In genomic region chr6:113639201-113639600, GRCm38 (mm10) we compare ENCODE assay signal across 12 mouse cellular contexts. TPM values are rescaled to one million over a fixed set of nuclear protein-coding genes. Genes with fewer than 3 reads are reported as not detected.
A peak's percentile ranks its signal among the peaks of the same experiment; 100 is the strongest.
DNase-seq lines count a peak whose midpoint lies in the region; ATAC-seq and TF ChIP-seq lines count a peak whose summit lies in the region.
"Had no signal": no experiment of that assay in that cellular context is flagged by ENCODE, and none has a peak within 500 bp of the region (broad histone marks: within the 10 kb centered on the region; RNA-seq: fewer than 3 reads in every experiment).

No protein-coding gene starts in this region.

- H3K4me2 ChIP-seq in heart, embryonic 13.5 days: peak overlapping the region; percentile 83; the same call in 1 of the 2 replicates
- no peak overlapping the region for H3K4me2 ChIP-seq in heart, embryonic 11.5 days
- H3K4me2 ChIP-seq in liver, embryonic 12.5 days: peak overlapping the region; percentile 80

- no peaks in the 10 kb centered on the region for H3K9me3 ChIP-seq in heart, embryonic 13.5 days
- no peaks in the 10 kb centered on the region for H3K9me3 ChIP-seq in heart, embryonic 11.5 days (replicated peaks; ENCODE audit: control insufficient read depth, low read length)
- H3K9me3 ChIP-seq in liver, embryonic 12.5 days (replicated peaks): no peaks in the 10 kb centered on the region
- no peaks in the 10 kb centered on the region for H3K9me3 ChIP-seq in forebrain, embryonic 10.5 days

- H3K9ac ChIP-seq in heart, embryonic 13.5 days: no peak overlapping the region
- no peak overlapping the region for H3K9ac ChIP-seq in heart, embryonic 11.5 days (ENCODE audit: low read depth, low read length)
- H3K9ac ChIP-seq in liver, embryonic 12.5 days: peak overlapping the region; percentile 79; the same call in 1 of the 2 replicates

- no peak for DNase-seq in spleen, adult 2 months (ENCODE audit: low read depth in 1 of 2, low spot score in 2 of 2)
- no peak for DNase-seq in spleen, adult 18-20 months
- DNase-seq in forebrain, embryonic 10.5 days (ENCODE audit: extremely low spot score, low spot score): no peak
- DNase-seq in cerebellum, postnatal 14 days: no peak
- no peak for DNase-seq in lung, adult 2 months
- DNase-seq: cerebellum, postnatal 25 days; heart, postnatal 4 days; lung, postnatal 4 days had no signal

- 69% methylated on average over 4 of the region's 4 CpGs for WGBS in heart, embryonic 13.5 days
- 75% methylated on average over 4 of the region's 4 CpGs for WGBS in heart, embryonic 11.5 days (ENCODE audit: insufficient replicate concordance)
- 83% methylated on average over 4 of the region's 4 CpGs for WGBS in spleen, adult 2 months
- 79% methylated on average over 4 of the region's 4 CpGs for WGBS in liver, embryonic 12.5 days (ENCODE audit: insufficient replicate concordance)
- 87% methylated on average over 4 of the region's 4 CpGs for WGBS in forebrain, embryonic 10.5 days
- 73% methylated on average over 4 of the region's 4 CpGs for WGBS in lung, adult 2 months

- TF ChIP-seq CTCF in spleen, adult 2 months (IDR thresholded peaks at IDR 0.05; ENCODE audit: extremely low read depth, insufficient read depth, insufficient read length, insufficient replicate concordance): no peak
- TF ChIP-seq CTCF in lung, adult 2 months (IDR thresholded peaks at IDR 0.05; ENCODE audit: insufficient read depth, low read length): no peak

- no peaks in the 10 kb centered on the region for H3K36me3 ChIP-seq in heart, embryonic 13.5 days
- H3K36me3 ChIP-seq in heart, embryonic 11.5 days (ENCODE audit: control insufficient read depth, insufficient read depth, low read length): no peaks in the 10 kb centered on the region
- H3K36me3 ChIP-seq in spleen, adult 2 months (ENCODE audit: control insufficient read depth, insufficient read depth, low read length): no peaks in the 10 kb centered on the region
- no peaks in the 10 kb centered on the region for H3K36me3 ChIP-seq in liver, embryonic 12.5 days
- H3K36me3 ChIP-seq in forebrain, embryonic 10.5 days (replicated peaks): peaks cover 1% of the 10 kb centered on the region; the same call in 1 of the 2 replicates

- no peaks in the 10 kb centered on the region for H3K27me3 ChIP-seq in heart, embryonic 13.5 days (replicated peaks)
- H3K27me3 ChIP-seq in heart, embryonic 11.5 days (ENCODE audit: control insufficient read depth, insufficient read depth, low read length): no peaks in the 10 kb centered on the region
- no peaks in the 10 kb centered on the region for H3K27me3 ChIP-seq in spleen, adult 2 months (ENCODE audit: control insufficient read depth, insufficient read depth, low read length)
- H3K27me3 ChIP-seq in liver, embryonic 12.5 days (replicated peaks): no peaks in the 10 kb centered on the region
- no peaks in the 10 kb centered on the region for H3K27me3 ChIP-seq in forebrain, embryonic 10.5 days (ENCODE audit: poor library complexity, severe bottlenecking)

- TF ChIP-seq POLR2A in spleen, adult 2 months (IDR thresholded peaks at IDR 0.05; ENCODE audit: low read depth, low read length): no peak
- no peak for TF ChIP-seq POLR2A in lung, adult 2 months (IDR thresholded peaks at IDR 0.05; ENCODE audit: borderline replicate concordance, extremely low read depth, low read depth, low read length)

- peak overlapping the region; percentile 69 for H3K4me3 ChIP-seq in heart, embryonic 13.5 days
- no peak overlapping the region for H3K4me3 ChIP-seq in heart, embryonic 11.5 days (ENCODE audit: low read depth, low read length)
- H3K4me3 ChIP-seq in spleen, adult 2 months (ENCODE audit: extremely low read depth, insufficient read depth, insufficient read length): peak overlapping the region; percentile 79; the same call in 1 of the 2 replicates
- H3K4me3 ChIP-seq in liver, embryonic 12.5 days: peak overlapping the region; percentile 63
- H3K4me3 ChIP-seq in forebrain, embryonic 10.5 days: no peak overlapping the region
- no peak overlapping the region for H3K4me3 ChIP-seq in lung, adult 2 months (replicated peaks; ENCODE audit: extremely low read depth, low read depth, low read length)

- no peak overlapping the region for H3K27ac ChIP-seq in heart, embryonic 13.5 days (replicated peaks)
- H3K27ac ChIP-seq in heart, embryonic 11.5 days (ENCODE audit: low read depth, low read length): no peak overlapping the region
- H3K27ac ChIP-seq in spleen, adult 2 months (ENCODE audit: insufficient read depth, low read length): no peak overlapping the region
- peak overlapping the region; percentile 76; the same call in 1 of the 2 replicates for H3K27ac ChIP-seq in liver, embryonic 12.5 days
- H3K27ac ChIP-seq in forebrain, embryonic 10.5 days: no peak overlapping the region

- no peak for ATAC-seq in heart, embryonic 13.5 days (ENCODE audit: extremely low read depth, insufficient number of reproducible peaks, low FRiP score, low TSS enrichment)
- no peak for ATAC-seq in heart, embryonic 11.5 days (replicated peaks; ENCODE audit: insufficient number of reproducible peaks, low FRiP score, low TSS enrichment)
- no peak for ATAC-seq in liver, embryonic 12.5 days

- H3K4me1 ChIP-seq in heart, embryonic 13.5 days: peaks cover 7% of the 10 kb centered on the region; the same call in 1 of the 2 replicates
- no peaks in the 10 kb centered on the region; the same call in 1 of the 2 replicates for H3K4me1 ChIP-seq in heart, embryonic 11.5 days (ENCODE audit: control insufficient read depth, insufficient read depth, low read length)
- peaks cover 4% of the 10 kb centered on the region; the same call in 1 of the 2 replicates for H3K4me1 ChIP-seq in spleen, adult 2 months (ENCODE audit: control insufficient read depth, insufficient read depth, insufficient read length)
- H3K4me1 ChIP-seq in liver, embryonic 12.5 days: peaks cover 45% of the 10 kb centered on the region
- H3K4me1 ChIP-seq in forebrain, embryonic 10.5 days: peaks cover 10% of the 10 kb centered on the region
- peaks cover 3% of the 10 kb centered on the region; the same call in 1 of the 2 replicates for H3K4me1 ChIP-seq in lung, adult 2 months (ENCODE audit: control insufficient read depth, insufficient read depth, low read length)

RNA-seq across cellular contexts. Expression of gene Irak2, which starts 0.9 kb away (rescaled TPM):
- polyA plus RNA-seq in heart, embryonic 13.5 days (2015; fragmentation: Nextera tagmentation; extraction: Ambion mirVana): 5.2 and 6.2 TPM in 2 replicates
- polyA plus RNA-seq in heart, embryonic 11.5 days (2014; fragmentation: Nextera tagmentation; extraction: Ambion mirVana): 6.7 and 7.2 TPM in 2 replicates
- 42.4 and 56.2 TPM in 2 replicates for polyA plus RNA-seq in spleen, adult 2 months (2012; rRNA removed)
- polyA plus RNA-seq in liver, embryonic 12.5 days (2016; fragmentation: Nextera tagmentation; extraction: Ambion mirVana): 17.2 and 17.9 TPM in 2 replicates
- polyA plus RNA-seq in forebrain, embryonic 10.5 days (2016; fragmentation: Nextera tagmentation; extraction: Ambion mirVana): 3.8 and 3.9 TPM in 2 replicates
- polyA plus RNA-seq in lung, adult 2 months (2012; rRNA removed): 48.8 and 53.8 TPM in 2 replicates

RNA-seq across cellular contexts. Expression of gene Vhl, which starts 15.4 kb away (rescaled TPM):
- 24.2 and 28.9 TPM in 2 replicates for polyA plus RNA-seq in heart, embryonic 13.5 days (2015; fragmentation: Nextera tagmentation; extraction: Ambion mirVana)
- 31.2 and 40.9 TPM in 2 replicates for polyA plus RNA-seq in heart, embryonic 11.5 days (2014; fragmentation: Nextera tagmentation; extraction: Ambion mirVana)
- 18.7 and 19.3 TPM in 2 replicates for polyA plus RNA-seq in spleen, adult 2 months (2012; rRNA removed)
- 13.9 and 14.8 TPM in 2 replicates for polyA plus RNA-seq in liver, embryonic 12.5 days (2016; fragmentation: Nextera tagmentation; extraction: Ambion mirVana)
- 41.4 and 42.4 TPM in 2 replicates for polyA plus RNA-seq in forebrain, embryonic 10.5 days (2016; fragmentation: Nextera tagmentation; extraction: Ambion mirVana)
- polyA plus RNA-seq in lung, adult 2 months (2012; rRNA removed): 16.5 and 25.9 TPM in 2 replicates

RNA-seq across cellular contexts. Expression of gene Brk1, which starts 34.6 kb away (rescaled TPM):
- polyA plus RNA-seq in heart, embryonic 13.5 days (2015; fragmentation: Nextera tagmentation; extraction: Ambion mirVana): 162 and 177 TPM in 2 replicates
- 186 and 188 TPM in 2 replicates for polyA plus RNA-seq in heart, embryonic 11.5 days (2014; fragmentation: Nextera tagmentation; extraction: Ambion mirVana)
- 97.5 and 107 TPM in 2 replicates for polyA plus RNA-seq in spleen, adult 2 months (2012; rRNA removed)
- 106 and 109 TPM in 2 replicates for polyA plus RNA-seq in liver, embryonic 12.5 days (2016; fragmentation: Nextera tagmentation; extraction: Ambion mirVana)
- 200 and 203 TPM in 2 replicates for polyA plus RNA-seq in forebrain, embryonic 10.5 days (2016; fragmentation: Nextera tagmentation; extraction: Ambion mirVana)
- 101 and 184 TPM in 2 replicates for polyA plus RNA-seq in lung, adult 2 months (2012; rRNA removed)

RNA-seq across cellular contexts. Expression of gene Fancd2os, which starts 38.7 kb away (rescaled TPM):
- 0.13 TPM in 1 of 2 replicates, not detected in the other for polyA plus RNA-seq in heart, embryonic 13.5 days (2015; fragmentation: Nextera tagmentation; extraction: Ambion mirVana)
- polyA plus RNA-seq in heart, embryonic 11.5 days (2014; fragmentation: Nextera tagmentation; extraction: Ambion mirVana): 0.41 and 0.57 TPM in 2 replicates
- polyA plus RNA-seq in spleen, adult 2 months (2012; rRNA removed): not detected in 2 replicates
- 0.10 and 0.11 TPM in 2 replicates for polyA plus RNA-seq in liver, embryonic 12.5 days (2016; fragmentation: Nextera tagmentation; extraction: Ambion mirVana)
- not detected in 2 replicates for polyA plus RNA-seq in forebrain, embryonic 10.5 days (2016; fragmentation: Nextera tagmentation; extraction: Ambion mirVana)
- polyA plus RNA-seq in lung, adult 2 months (2012; rRNA removed): not detected in 2 replicates
- polyA plus RNA-seq: large intestine, adult 2 months had no signal

RNA-seq across cellular contexts. Expression of gene Tatdn2, which starts 57.6 kb away (rescaled TPM):
- 0.52 and 0.65 TPM in 2 replicates for polyA plus RNA-seq in heart, embryonic 13.5 days (2015; fragmentation: Nextera tagmentation; extraction: Ambion mirVana)
- polyA plus RNA-seq in heart, embryonic 11.5 days (2014; fragmentation: Nextera tagmentation; extraction: Ambion mirVana): 0.93 and 1.1 TPM in 2 replicates
- 24.3 and 27.4 TPM in 2 replicates for polyA plus RNA-seq in spleen, adult 2 months (2012; rRNA removed)
- 1.3 TPM in 2 replicates for polyA plus RNA-seq in liver, embryonic 12.5 days (2016; fragmentation: Nextera tagmentation; extraction: Ambion mirVana)
- polyA plus RNA-seq in forebrain, embryonic 10.5 days (2016; fragmentation: Nextera tagmentation; extraction: Ambion mirVana): 0.62 and 0.76 TPM in 2 replicates
- polyA plus RNA-seq in lung, adult 2 months (2012; rRNA removed): 21.0 and 24.5 TPM in 2 replicates

Comparison
In these comparisons a context has a peak if more than half of its experiments do, and no peak if none do; other contexts are left out.
1. H3K4me3 ChIP-seq: peak in heart, embryonic 13.5 days (single experiment), spleen, adult 2 months (single experiment) and liver, embryonic 12.5 days (single experiment); none in heart, embryonic 11.5 days (single experiment), forebrain, embryonic 10.5 days (single experiment) and lung, adult 2 months (single experiment).